Mouse (Mus musculus) CH12.LX (cell line): ENCODE results near the gene Eri3.

Experiments
- CTCF ChIP-seq, 2 experiments: IDR thresholded peaks in 1 of 2; conservative IDR thresholded peaks in 1 of 2; 2 replicates each; pipeline ENCODE4 v1.5.1; 2011 to 2012; ENCODE audit warnings: low read depth in 2 of 2, low read length in 2 of 2, improper control_type of control experiment in 1 of 2, inconsistent platforms in 1 of 2, mild to moderate bottlenecking in 1 of 2, moderate library complexity in 1 of 2
- E2F4 ChIP-seq: IDR thresholded peaks from 2 replicates; pipeline ENCODE4 v1.6.1; 2011; ENCODE audit warnings: low read depth, low read length, improper control_type of control experiment; ENCODE audit not compliant: insufficient replicate concordance
- ELF1 ChIP-seq: IDR thresholded peaks from 2 replicates; pipeline ENCODE4 v1.6.1; 2014; ENCODE audit warnings: low read depth, mild to moderate bottlenecking, inconsistent platforms, low read length, improper control_type of control experiment
- EP300 ChIP-seq: IDR thresholded peaks from 2 replicates; pipeline ENCODE4 v1.6.1; 2011; ENCODE audit warnings: low read length, improper control_type of control experiment
- HCFC1 ChIP-seq: IDR thresholded peaks from 2 replicates; pipeline ENCODE4 v1.6.1; 2012; ENCODE audit warnings: low read depth, mild to moderate bottlenecking, inconsistent platforms, low read length, improper control_type of control experiment
- NELFE ChIP-seq: IDR thresholded peaks from 2 replicates; pipeline ENCODE4 v1.6.1; 2011; ENCODE audit warnings: low read depth, low read length, improper control_type of control experiment
- POLR2A ChIP-seq: IDR thresholded peaks from 2 replicates; pipeline ENCODE4 v1.6.1; 2011; ENCODE audit warnings: low read depth, mild to moderate bottlenecking, improper control_type of control experiment, low read length
- POLR2AphosphoS2 ChIP-seq: IDR thresholded peaks from 2 replicates; pipeline ENCODE4 v1.6.1; 2011; ENCODE audit warnings: low read depth, low read length, improper control_type of control experiment
- SMC3 ChIP-seq: IDR thresholded peaks from 2 replicates; pipeline ENCODE4 v1.6.1; 2011; ENCODE audit warnings: low read depth, low read length, improper control_type of control experiment
- USF1 ChIP-seq: IDR thresholded peaks from 2 replicates; pipeline ENCODE4 v1.6.1; 2014; ENCODE audit warnings: low read depth, mild to moderate bottlenecking, inconsistent platforms, low read length, improper control_type of control experiment
- ZMIZ1 ChIP-seq: IDR thresholded peaks from 2 replicates; pipeline ENCODE4 v1.6.1; 2012; ENCODE audit warnings: low read depth, mild to moderate bottlenecking, inconsistent platforms, low read length, improper control_type of control experiment

DNA sequence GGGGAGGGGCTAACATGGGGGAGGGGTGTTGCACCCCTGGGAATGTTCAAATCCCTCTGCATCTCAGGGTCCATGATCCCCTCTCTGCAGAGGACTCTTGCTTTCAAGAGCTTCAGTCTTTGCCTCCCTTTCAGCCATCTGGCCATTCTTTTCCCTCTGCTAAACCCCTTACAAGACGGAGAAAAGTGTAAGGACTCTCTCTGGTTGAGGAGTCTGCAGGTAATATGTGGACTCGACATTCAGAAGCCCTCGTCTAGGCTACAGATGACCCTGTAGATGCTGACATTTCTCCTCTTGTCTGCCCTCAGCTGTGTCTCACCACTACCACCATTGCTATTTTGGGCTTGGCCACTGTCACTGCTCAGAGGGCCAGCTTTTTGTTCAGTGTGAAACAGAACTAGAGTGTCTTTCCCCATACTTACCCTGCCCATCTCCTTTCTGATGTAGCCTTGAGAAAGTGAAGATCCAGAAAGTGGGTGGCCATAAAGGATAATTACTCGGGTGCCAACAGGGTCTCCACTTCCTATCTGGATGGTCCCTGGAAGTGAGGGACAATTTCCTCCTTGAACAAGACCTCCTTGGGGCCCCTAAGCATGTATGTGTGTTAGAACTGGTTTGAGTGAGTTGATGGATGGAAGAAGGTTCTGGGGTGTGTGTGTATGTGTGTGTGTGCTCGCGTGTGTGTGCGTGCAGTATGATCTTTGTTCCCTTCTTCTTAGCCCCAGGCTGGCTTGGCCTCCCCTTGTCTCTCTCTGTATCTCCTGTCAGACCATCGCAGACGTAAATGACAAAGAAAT, 104.7 kb downstream of the Eri3 start:
- TF ChIP-seq CTCF (conservative IDR thresholded peaks at IDR 0.05 in 1 of 2, IDR thresholded peaks at IDR 0.05 in 1 of 2; ENCODE audit: low read depth in 2 of 2, low read length in 2 of 2) (no peak), HCFC1 (no peak), NELFE (no peak), SMC3 (no peak), POLR2AphosphoS2 (no peak), POLR2A (no peak), E2F4 (no peak), EP300 (no peak), USF1 (no peak), ELF1 (no peak), ZMIZ1 (no peak)
